ENCODE assay signal across 8 mouse cellular contexts in genomic region chr10:52381845-52382591, GRCm38 (mm10). TPM values are rescaled to one million over a fixed set of nuclear protein-coding genes. Genes with fewer than 3 reads are reported as not detected.
DNase-seq lines count a peak whose midpoint lies in the region; ATAC-seq and TF ChIP-seq lines count a peak whose summit lies in the region.

Gene Gopc, minus strand, starts transcription at chr10:52382124.

- no peaks in the 10 kb centered on the region for H3K27me3 ChIP-seq in ES-Bruce4 (ENCODE audit: control insufficient read depth, insufficient read depth, low read length, poor library complexity, severe bottlenecking)
- H3K27me3 ChIP-seq in forebrain, embryonic 14.5 days (replicated peaks; ENCODE audit: control insufficient read depth, insufficient read depth, low read length), result no peaks in the 10 kb centered on the region
- H3K27me3 ChIP-seq in neural tube, embryonic 15.5 days (replicated peaks), result no peaks in the 10 kb centered on the region

- peak within 1 kb of the TSS; percentile 74 for H3K4me2 ChIP-seq in forebrain, embryonic 14.5 days (ENCODE audit: low read length)
- peak within 1 kb of the TSS; percentile 54 for H3K4me2 ChIP-seq in neural tube, embryonic 15.5 days

- no peak for TF ChIP-seq EP300 in ES-Bruce4 (IDR thresholded peaks at IDR 0.05; ENCODE audit: insufficient read depth, low read depth, low read length)

- TF ChIP-seq POLR2A in ES-Bruce4 (IDR thresholded peaks at IDR 0.05; ENCODE audit: insufficient read depth, low read length), result peak; percentile 42

- peak; percentile 93 for ATAC-seq in cerebellum, adult (ENCODE audit: insufficient number of reproducible peaks, low FRiP score, low TSS enrichment)
- ATAC-seq in forebrain, embryonic 14.5 days, result peak; percentile 98
- ATAC-seq in neural tube, embryonic 15.5 days (ENCODE audit: low FRiP score), result peak; percentile 98

- peak within 1 kb of the TSS; percentile 75 for H3K9ac ChIP-seq in ES-Bruce4 (ENCODE audit: low read depth, poor library complexity, severe bottlenecking)
- H3K9ac ChIP-seq in forebrain, embryonic 14.5 days (ENCODE audit: low read length), result peak within 1 kb of the TSS; percentile 92
- H3K9ac ChIP-seq in neural tube, embryonic 15.5 days (replicated peaks), result peak within 1 kb of the TSS; percentile 92

- no peaks in the 10 kb centered on the region for H3K4me1 ChIP-seq in ES-Bruce4 (ENCODE audit: control insufficient read depth, insufficient read depth, low read length)
- H3K4me1 ChIP-seq in forebrain, embryonic 14.5 days (ENCODE audit: control insufficient read depth, insufficient read depth, low read length), result peaks cover 11% of the 10 kb centered on the region
- H3K4me1 ChIP-seq in neural tube, embryonic 15.5 days, result peaks cover 31% of the 10 kb centered on the region

- 0 out of 2 replicates have a peak within 1 kb of the TSS, but pooled peaks have one; percentile 57 for H3K27ac ChIP-seq in ES-Bruce4 (ENCODE audit: insufficient read depth, low read length)
- peak within 1 kb of the TSS; percentile 93 for H3K27ac ChIP-seq in forebrain, embryonic 14.5 days (ENCODE audit: low read depth, low read length)
- peak within 1 kb of the TSS; percentile 94 for H3K27ac ChIP-seq in neural tube, embryonic 15.5 days (replicated peaks)

- WGBS in forebrain, embryonic 14.5 days, result under 1% methylated on average over 70 of the region's 71 CpGs
- WGBS in neural tube, embryonic 15.5 days, result 1% methylated on average over 63 of the region's 71 CpGs

- intact Hi-C loops in heart, postnatal 14 days (cut with DNase I), result loop anchor here (2.0 to 5.0 kb wide), 4 partner anchors 35 to 280 kb away; partner anchors contain the start of genes Dcbld1 and Nus1

- H3K4me3 ChIP-seq in ES-Bruce4 (ENCODE audit: low read depth, low read length), result peak within 1 kb of the TSS; percentile 86
- peak within 1 kb of the TSS; percentile 91 for H3K4me3 ChIP-seq in forebrain, embryonic 14.5 days (ENCODE audit: low read depth, low read length)
- H3K4me3 ChIP-seq in neural tube, embryonic 15.5 days (replicated peaks), result peak within 1 kb of the TSS; percentile 97

- no peak for TF ChIP-seq CTCF in ES-Bruce4 (IDR thresholded peaks at IDR 0.05; ENCODE audit: low read depth, low read length)

- H3K9me3 ChIP-seq in ES-Bruce4 (replicated peaks; ENCODE audit: control insufficient read depth, insufficient read depth, low read length, poor library complexity, severe bottlenecking), result no peaks in the 10 kb centered on the region
- no peaks in the 10 kb centered on the region for H3K9me3 ChIP-seq in forebrain, embryonic 14.5 days (replicated peaks; ENCODE audit: control insufficient read depth, low read length)
- H3K9me3 ChIP-seq in neural tube, embryonic 15.5 days (replicated peaks), result no peaks in the 10 kb centered on the region

- peak; percentile 99 for DNase-seq in forebrain, embryonic 14.5 days (ENCODE audit: low spot score)
- peak; percentile 98 to 99 for DNase-seq in heart, postnatal 14 days
- peak; percentile 98 for DNase-seq in layer of hippocampus, adult 11-12 months (ENCODE audit: low spot score)
- DNase-seq in lung, adult 18-20 months, result peak; percentile 97
- DNase-seq in testis, postnatal 14 days (ENCODE audit: low spot score), result peak; percentile 96

- H3K36me3 ChIP-seq in ES-Bruce4 (ENCODE audit: control insufficient read depth, insufficient read depth, low read length, poor library complexity, severe bottlenecking), result no peaks in the 10 kb centered on the region
- no peaks in the 10 kb centered on the region for H3K36me3 ChIP-seq in forebrain, embryonic 14.5 days (ENCODE audit: control insufficient read depth, insufficient read depth, low read length)
- H3K36me3 ChIP-seq in neural tube, embryonic 15.5 days, result no peaks in the 10 kb centered on the region

RNA-seq across cellular contexts. Expression of gene Gopc, which starts in this region (rescaled TPM):
- 18.7 and 20.5 TPM in 2 replicates for polyA plus RNA-seq in ES-Bruce4 (2011; ENCODE audit: insufficient read depth, insufficient read length, low read depth, missing spikeins)
- 14.8 and 16.7 TPM in 2 replicates for polyA plus RNA-seq in forebrain, embryonic 14.5 days (2014; fragmentation: Nextera tagmentation; extraction: Ambion mirVana)
- total RNA-seq in heart, postnatal 14 days (2021), result 10 to 100 TPM; 17.8 to 18.5 TPM
- polyA plus RNA-seq in neural tube, embryonic 15.5 days (2015; fragmentation: Nextera tagmentation; extraction: Ambion mirVana), result 28.7 and 30.4 TPM in 2 replicates

Comparison
In these comparisons a context has a peak if more than half of its experiments do, and no peak if none do; other contexts are left out.
1. Peak in every context shown above with its lines: DNase-seq, ATAC-seq, H3K4me3 ChIP-seq and H3K27ac ChIP-seq.